Mouse (Mus musculus) lung, postnatal 0 days (tissue): ENCODE measurements around the gene Pgrmc2.

Source experiments
- CTCF ChIP-seq: IDR thresholded peaks from 2 replicates; pipeline ENCODE4 v1.5.1; 2016; ENCODE audit warnings: antibody characterized with exemption, mild to moderate bottlenecking
- EP300 ChIP-seq: IDR thresholded peaks from 2 replicates; pipeline ENCODE4 v1.6.1; 2016; ENCODE audit warnings: antibody characterized with exemption, mild to moderate bottlenecking, control low read depth

DNA sequence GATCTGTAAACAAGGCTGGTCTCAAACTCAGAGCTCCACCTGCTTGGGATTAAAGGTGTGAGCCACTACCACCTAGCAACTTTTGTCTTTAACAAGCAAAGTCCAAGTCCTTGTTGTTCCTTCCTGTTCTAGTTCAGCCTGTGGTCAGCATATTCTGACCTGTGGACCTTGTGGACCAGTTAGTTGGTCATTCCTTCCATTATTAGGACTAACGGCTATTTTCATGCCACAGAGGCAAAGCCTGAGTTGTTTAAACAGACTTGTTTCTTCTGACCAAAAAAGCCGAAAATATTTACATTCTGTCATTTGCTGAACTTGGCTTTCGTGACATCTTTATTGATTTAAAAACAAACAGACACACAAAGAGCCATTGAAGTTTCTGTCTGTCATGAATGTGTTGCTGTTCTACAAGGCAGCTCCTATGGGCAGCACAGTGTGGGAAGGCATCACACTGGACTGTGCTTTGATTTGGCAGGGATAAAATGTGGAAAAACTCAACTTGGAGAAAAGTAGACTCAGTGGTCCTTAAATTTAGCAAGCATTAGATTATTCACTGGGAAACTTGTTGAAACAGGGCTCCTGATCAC, 64.7 kb downstream of the Pgrmc2 start:
- TF ChIP-seq CTCF (no peak), EP300 (no peak)
